Mouse (Mus musculus): ENCODE results near the gene Zfp414. TPM values are rescaled to one million over a fixed set of nuclear protein-coding genes. Genes with fewer than 3 reads are reported as not detected.

The Zfp414 gene
- polyA plus RNA-seq, 1 experiment from 2014 or later: 23.2 TPM

DNA sequence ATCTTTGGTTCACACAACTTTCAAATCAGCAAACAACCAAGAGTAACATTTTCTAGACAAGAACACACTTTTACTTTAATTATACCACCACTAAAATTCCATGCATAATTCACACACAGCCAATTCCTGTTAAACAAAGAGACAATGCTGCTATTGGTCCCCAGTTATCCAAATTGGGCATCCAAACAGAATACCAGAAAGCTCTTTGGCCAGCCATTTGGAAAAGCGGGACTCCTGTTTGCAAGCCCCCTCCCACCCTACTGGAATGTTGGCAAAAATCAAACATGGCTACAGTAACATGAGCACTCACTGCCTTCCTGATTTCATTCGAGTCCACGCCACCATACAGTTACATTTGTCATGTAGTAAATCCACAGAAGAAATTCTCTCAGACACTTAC, 40.8 kb downstream of the Zfp414 start:
- no peak for ATAC-seq
- no peaks in the 10 kb centered on the region for H3K27me3 ChIP-seq (replicated peaks)
- no peaks in the 10 kb centered on the region for H3K9me3 ChIP-seq (replicated peaks)
- WGBS (ENCODE audit: insufficient replicate concordance): 82% methylated on average over 3 of the region's 3 CpGs
- H3K4me2 ChIP-seq: no peak overlapping the region
- no peak overlapping the region for H3K4me3 ChIP-seq
- H3K36me3 ChIP-seq: peaks cover 73% of the 10 kb centered on the region
- no peak overlapping the region for H3K27ac ChIP-seq
- H3K9ac ChIP-seq: no peak overlapping the region
- H3K4me1 ChIP-seq: peaks cover 54% of the 10 kb centered on the region

DNA sequence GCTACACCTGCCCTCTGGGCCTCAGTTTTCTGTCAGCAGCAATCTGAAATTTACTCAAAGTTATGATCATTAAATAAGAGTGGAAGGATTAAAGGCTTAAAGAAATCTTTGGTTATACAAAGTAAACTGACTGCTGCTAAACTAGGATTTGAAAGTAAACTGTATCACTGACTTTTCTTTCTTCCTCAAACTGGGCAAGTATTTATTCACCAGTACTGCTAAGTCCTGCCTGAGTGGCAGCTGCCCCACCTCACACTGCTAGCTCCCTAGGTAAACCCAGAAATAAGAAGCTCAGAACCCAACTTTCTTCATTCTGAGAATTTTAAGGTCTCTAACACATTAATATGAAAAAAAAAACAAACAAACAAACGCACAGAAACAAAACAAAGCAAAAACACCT, 44.9 kb downstream of the Zfp414 start:
- Histone ChIP-seq H3K4me3 (no peak overlapping the region), H3K27ac (no peak overlapping the region), H3K9ac (no peak overlapping the region), H3K36me3 (peaks cover 71% of the 10 kb centered on the region), H3K4me1 (peaks cover 47% of the 10 kb centered on the region), H3K27me3 (replicated peaks) (no peaks in the 10 kb centered on the region), H3K4me2 (no peak overlapping the region), H3K9me3 (replicated peaks) (no peaks in the 10 kb centered on the region)
- WGBS (ENCODE audit: insufficient replicate concordance): 72% methylated on average over 1 of the region's 1 CpGs
- ATAC-seq: no peak

DNA sequence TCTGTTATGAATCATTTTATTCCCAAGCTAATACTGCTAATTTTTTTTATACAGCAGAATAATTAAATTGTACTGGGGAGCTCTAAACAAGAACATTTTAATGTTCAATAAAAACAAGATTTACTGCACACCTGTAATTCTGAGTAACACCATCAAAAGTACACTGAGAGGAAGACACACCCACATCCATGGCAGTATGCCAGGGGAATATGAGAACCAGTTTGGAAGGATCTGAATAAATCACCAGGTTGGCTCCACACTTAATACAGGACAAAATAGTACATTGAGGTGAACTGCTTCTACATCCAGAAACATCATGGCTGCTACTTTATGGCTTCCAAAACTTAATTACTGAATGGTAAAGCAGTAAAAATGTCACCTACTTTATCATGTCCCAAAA, 46.6 kb downstream of the Zfp414 start:
- no peak for ATAC-seq
- no peak overlapping the region for H3K27ac ChIP-seq
- H3K4me3 ChIP-seq: no peak overlapping the region
- H3K27me3 ChIP-seq (replicated peaks): no peaks in the 10 kb centered on the region
- H3K36me3 ChIP-seq: peaks cover 61% of the 10 kb centered on the region
- no peaks in the 10 kb centered on the region for H3K9me3 ChIP-seq (replicated peaks)
- H3K9ac ChIP-seq: no peak overlapping the region
- no peak overlapping the region for H3K4me2 ChIP-seq
- H3K4me1 ChIP-seq: peaks cover 54% of the 10 kb centered on the region

DNA sequence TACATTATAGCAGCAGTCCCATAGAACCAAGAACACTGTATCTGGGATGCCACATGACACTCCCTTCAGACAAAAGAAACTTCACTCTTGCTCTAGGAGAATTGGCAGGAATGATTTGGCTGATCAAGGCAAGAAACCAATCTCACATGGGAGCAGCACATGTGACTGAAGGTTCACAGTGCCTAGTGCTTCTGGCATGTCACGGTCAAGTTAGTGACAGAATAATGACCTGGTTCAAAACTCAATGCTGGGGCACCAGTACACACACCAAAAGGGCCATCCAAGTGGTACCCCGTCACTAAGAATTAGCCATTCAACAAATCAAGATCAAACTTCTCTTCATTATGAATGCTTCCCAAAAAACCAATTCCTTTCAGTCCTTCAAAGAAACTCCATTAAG, 47.2 kb downstream of the Zfp414 start:
- H3K4me1 ChIP-seq: peaks cover 54% of the 10 kb centered on the region
- no peak overlapping the region for H3K4me2 ChIP-seq
- no peaks in the 10 kb centered on the region for H3K27me3 ChIP-seq (replicated peaks)
- no peaks in the 10 kb centered on the region for H3K9me3 ChIP-seq (replicated peaks)
- no peak overlapping the region for H3K4me3 ChIP-seq
- no peak overlapping the region for H3K9ac ChIP-seq
- no peak overlapping the region for H3K27ac ChIP-seq
- peaks cover 62% of the 10 kb centered on the region for H3K36me3 ChIP-seq
- ATAC-seq: no peak
- WGBS (ENCODE audit: insufficient replicate concordance): 87% methylated on average over 2 of the region's 2 CpGs

DNA sequence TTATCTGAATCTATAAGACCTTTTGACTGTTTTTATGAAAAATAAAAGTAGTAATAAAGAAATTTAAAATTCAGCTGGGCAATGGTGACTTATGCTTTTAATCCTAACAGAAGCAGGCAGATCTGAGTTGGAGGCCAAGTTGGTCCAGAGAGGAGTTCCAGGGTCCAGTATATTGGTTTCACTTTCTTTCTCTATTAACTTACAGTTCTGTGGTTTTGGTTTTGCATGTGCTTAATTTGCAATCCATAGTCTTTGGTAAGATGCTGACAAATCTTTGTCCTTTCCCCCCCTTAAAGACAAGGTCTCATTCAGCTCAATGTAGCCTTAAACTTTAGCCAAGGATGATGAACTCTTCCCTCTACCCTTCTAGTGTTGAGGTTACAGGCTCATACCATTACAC, 49.9 kb downstream of the Zfp414 start:
- peaks cover 64% of the 10 kb centered on the region for H3K4me1 ChIP-seq

More for the DNA sequence above, 49.9 kb downstream of the Zfp414 start:
- peaks cover 66% of the 10 kb centered on the region for H3K36me3 ChIP-seq
- no peak overlapping the region for H3K4me3 ChIP-seq
- H3K27ac ChIP-seq: no peak overlapping the region
- H3K4me2 ChIP-seq: no peak overlapping the region
- no peaks in the 10 kb centered on the region for H3K27me3 ChIP-seq (replicated peaks)
- H3K9ac ChIP-seq: no peak overlapping the region
- H3K9me3 ChIP-seq (replicated peaks): no peaks in the 10 kb centered on the region
- ATAC-seq: no peak

Other genes with a start within 250 kb of the Zfp414 start
- gene Zfp101, start 234.4 kb upstream of the Zfp414 start, polyA plus RNA-seq (2016; fragmentation: Nextera tagmentation; extraction: Ambion mirVana): 9.1 TPM in 2 replicates
- not detected in 2 replicates for gene Actl9, start 196.2 kb upstream of the Zfp414 start, polyA plus RNA-seq (2016; fragmentation: Nextera tagmentation; extraction: Ambion mirVana)
- gene Adamts10, start 104.9 kb upstream of the Zfp414 start, polyA plus RNA-seq (2016; fragmentation: Nextera tagmentation; extraction: Ambion mirVana): 12.3 and 13.7 TPM in 2 replicates
- 7.4 and 8.5 TPM in 2 replicates for gene Myo1f, start 73.4 kb upstream of the Zfp414 start, polyA plus RNA-seq (2016; fragmentation: Nextera tagmentation; extraction: Ambion mirVana)
- 0.69 and 1.2 TPM in 2 replicates for gene Pram1, start 9.0 kb downstream of the Zfp414 start, polyA plus RNA-seq (2016; fragmentation: Nextera tagmentation; extraction: Ambion mirVana)
- 222 and 242 TPM in 2 replicates for gene Hnrnpm, start 57.8 kb downstream of the Zfp414 start, polyA plus RNA-seq (2016; fragmentation: Nextera tagmentation; extraction: Ambion mirVana)
- 196 and 205 TPM in 2 replicates for gene March2, start 89.6 kb downstream of the Zfp414 start, polyA plus RNA-seq (2016; fragmentation: Nextera tagmentation; extraction: Ambion mirVana)
- 147 and 169 TPM in 2 replicates for gene Rab11b, start 131.4 kb downstream of the Zfp414 start, polyA plus RNA-seq (2016; fragmentation: Nextera tagmentation; extraction: Ambion mirVana)
- gene Angptl4, start 152.7 kb downstream of the Zfp414 start, polyA plus RNA-seq (2016; fragmentation: Nextera tagmentation; extraction: Ambion mirVana): 17.3 and 21.0 TPM in 2 replicates
- 12.6 and 13.2 TPM in 2 replicates for gene Kank3, start 181.4 kb downstream of the Zfp414 start, polyA plus RNA-seq (2016; fragmentation: Nextera tagmentation; extraction: Ambion mirVana)
- 689 and 715 TPM in 2 replicates for gene Rps28, start 195.5 kb downstream of the Zfp414 start, polyA plus RNA-seq (2016; fragmentation: Nextera tagmentation; extraction: Ambion mirVana)
- gene Ndufa7, start 195.5 kb downstream of the Zfp414 start, polyA plus RNA-seq (2016; fragmentation: Nextera tagmentation; extraction: Ambion mirVana): 296 and 311 TPM in 2 replicates
- gene Cd320, start 214.0 kb downstream of the Zfp414 start, polyA plus RNA-seq (2016; fragmentation: Nextera tagmentation; extraction: Ambion mirVana): 22.2 and 24.1 TPM in 2 replicates
- not detected in 2 replicates for gene Gm7029, start 244.7 kb downstream of the Zfp414 start, polyA plus RNA-seq (2016; fragmentation: Nextera tagmentation; extraction: Ambion mirVana)